Mouse (Mus musculus): ENCODE data around the gene Psmd4.
"Not testable (repeated sequence)": the region's sequence is repeated elsewhere in the genome, so short reads cannot be mapped to it uniquely, and the experiment has no call there.

Psmd4 gene

GRCm38 (mm10) chr3:95042166-95042837 lies at the start of gene Psmd4:
Gene Psmd4 (minus strand): TSS chr3:95042614.
- DNase-seq (ENCODE audit: low read depth) = peak; percentile 98

- no peak for DNase-seq (ENCODE audit: low read depth)
These were observed 45.7 kb upstream of the Psmd4 start for GRCm38 (mm10) chr3:95088071-95088470.

GRCm38 (mm10) chr3:95071606-95072005 lies 29.2 kb upstream of the Psmd4 start:
- DNase-seq (ENCODE audit: low read depth) = no peak

- DNase-seq (ENCODE audit: low read depth) = no peak
These were observed 24.2 kb upstream of the Psmd4 start for GRCm38 (mm10) chr3:95066570-95066969.

DNA sequence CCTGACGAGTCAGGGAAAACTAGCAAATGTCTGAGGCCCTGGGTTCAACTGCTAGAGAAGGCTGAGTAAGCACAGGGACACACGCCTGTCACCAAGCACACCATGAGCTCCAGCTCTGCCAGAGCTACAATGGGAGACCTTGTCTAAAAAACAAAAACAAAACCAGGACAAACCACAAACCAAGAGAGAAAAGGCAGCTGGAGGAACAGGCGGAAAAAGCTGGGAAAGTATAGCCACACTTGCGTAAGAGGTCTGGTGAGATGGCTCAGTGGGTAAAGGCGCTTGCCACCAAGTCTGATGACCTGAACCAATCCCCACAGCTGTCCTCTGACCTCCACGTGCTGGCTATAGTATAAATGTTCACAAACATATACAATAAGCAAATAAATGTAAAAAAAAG lies 23.7 kb upstream of the Psmd4 start:
- DNase-seq (ENCODE audit: low read depth) = no peak

- no peak for DNase-seq (ENCODE audit: low read depth)
These were observed 23.1 kb upstream of the Psmd4 start for GRCm38 (mm10) chr3:95065553-95065952.

DNA sequence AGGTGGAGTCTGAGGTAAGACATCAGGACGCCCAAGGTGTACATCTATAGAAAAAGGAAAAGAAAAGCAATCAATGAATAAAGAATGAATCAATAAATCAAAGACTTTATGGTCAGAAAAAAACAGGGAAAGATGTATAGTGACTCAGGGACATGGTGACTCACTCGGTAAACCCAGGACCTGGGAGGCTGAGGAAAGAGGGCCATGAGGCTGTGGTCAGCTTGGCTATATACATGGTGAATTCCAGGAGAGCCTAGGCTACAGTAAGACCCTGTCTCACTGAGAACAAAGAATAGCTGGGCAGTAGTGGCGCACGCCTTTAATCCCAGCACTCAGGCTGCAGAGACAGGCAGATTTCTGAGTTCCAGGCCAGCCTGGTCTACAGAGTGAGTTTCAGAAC lies 21.3 kb upstream of the Psmd4 start:
- no peak for DNase-seq (ENCODE audit: low read depth)

DNA sequence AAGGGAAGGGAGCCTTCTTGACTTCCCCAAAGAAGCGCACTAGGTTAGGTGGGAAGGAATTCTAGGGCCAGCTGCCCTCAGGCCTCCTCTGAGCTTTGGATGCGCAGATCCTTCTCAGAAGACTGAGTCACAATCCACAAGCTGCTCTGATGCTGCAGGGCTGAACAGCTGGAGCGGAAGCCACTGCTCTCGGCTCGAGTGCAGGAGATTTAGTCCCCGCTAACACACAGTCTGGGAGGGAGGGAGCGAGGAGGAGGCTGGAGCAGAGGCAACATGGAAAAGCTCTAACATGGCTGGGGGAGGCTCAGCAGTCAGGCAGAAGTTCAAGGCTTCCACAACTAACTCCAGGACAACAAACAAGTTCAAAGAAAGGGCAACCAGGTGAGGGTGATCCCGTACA lies 15.7 kb upstream of the Psmd4 start:
- no peak for DNase-seq (ENCODE audit: low read depth)

DNA sequence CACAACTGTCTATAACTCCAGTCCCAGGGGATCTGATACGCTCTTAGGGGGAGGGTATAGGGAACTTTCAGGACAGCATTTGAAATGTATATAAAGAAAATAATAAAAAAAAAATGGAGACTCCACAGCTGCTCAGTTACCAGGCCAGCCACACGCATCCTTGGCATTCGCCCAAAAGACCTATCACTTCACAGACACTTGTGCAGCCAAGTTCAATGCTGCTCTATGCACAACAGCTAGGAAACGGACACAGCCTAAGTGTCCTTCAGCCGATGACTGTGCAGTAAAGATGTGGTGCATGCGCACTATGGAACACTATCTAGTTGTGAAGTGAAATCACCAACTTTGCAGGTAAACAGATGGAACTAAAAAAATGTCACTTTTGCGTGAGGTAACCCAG lies 13.9 kb upstream of the Psmd4 start:
- DNase-seq (ENCODE audit: low read depth) = no peak

- no peak for DNase-seq (ENCODE audit: low read depth)
These were observed 12.3 kb upstream of the Psmd4 start for GRCm38 (mm10) chr3:95054481-95055260.

DNA sequence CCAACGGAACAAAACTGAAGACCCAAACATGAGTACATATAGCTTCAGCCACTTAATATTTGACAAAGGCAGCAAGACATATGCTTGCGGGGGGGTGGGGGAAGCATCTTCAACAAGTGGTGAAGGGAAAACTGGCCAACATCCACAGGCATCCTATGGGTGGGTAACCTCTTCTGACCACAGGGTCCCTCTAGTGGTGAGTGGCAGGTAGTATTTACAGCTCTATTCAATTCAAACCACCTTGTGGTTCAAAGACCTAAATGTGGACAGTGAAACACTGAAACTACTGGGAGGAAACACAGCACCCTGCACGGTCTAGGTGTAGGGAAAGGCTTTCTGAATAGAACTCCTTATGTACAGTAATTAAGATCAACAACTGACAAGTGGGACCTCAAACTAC lies 11.3 kb upstream of the Psmd4 start:
- DNase-seq (ENCODE audit: low read depth) = peak; percentile 81

GRCm38 (mm10) chr3:95052959-95053358 lies 10.5 kb upstream of the Psmd4 start:
- peak; percentile 86 for DNase-seq (ENCODE audit: low read depth)

DNA sequence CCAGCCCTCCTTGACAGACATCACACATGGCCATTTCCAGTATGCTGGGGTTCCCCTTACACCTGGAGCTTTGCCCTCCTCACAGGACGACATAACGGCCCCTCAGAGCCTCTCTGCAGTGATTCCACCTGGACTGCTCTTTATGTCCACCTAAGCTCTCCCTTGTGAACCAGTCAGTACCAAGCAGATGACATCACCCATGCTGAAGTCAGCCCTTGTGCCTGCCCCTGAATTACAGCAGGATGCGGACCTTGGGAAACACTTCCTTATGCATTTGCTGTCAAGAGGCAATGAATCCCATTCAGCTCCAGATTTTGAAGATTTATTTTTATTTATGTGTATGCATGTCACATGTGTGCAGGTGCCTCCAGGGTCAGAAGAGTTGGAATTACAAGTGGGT lies 5.5 kb upstream of the Psmd4 start:
- no peak for DNase-seq (ENCODE audit: low read depth)

DNA sequence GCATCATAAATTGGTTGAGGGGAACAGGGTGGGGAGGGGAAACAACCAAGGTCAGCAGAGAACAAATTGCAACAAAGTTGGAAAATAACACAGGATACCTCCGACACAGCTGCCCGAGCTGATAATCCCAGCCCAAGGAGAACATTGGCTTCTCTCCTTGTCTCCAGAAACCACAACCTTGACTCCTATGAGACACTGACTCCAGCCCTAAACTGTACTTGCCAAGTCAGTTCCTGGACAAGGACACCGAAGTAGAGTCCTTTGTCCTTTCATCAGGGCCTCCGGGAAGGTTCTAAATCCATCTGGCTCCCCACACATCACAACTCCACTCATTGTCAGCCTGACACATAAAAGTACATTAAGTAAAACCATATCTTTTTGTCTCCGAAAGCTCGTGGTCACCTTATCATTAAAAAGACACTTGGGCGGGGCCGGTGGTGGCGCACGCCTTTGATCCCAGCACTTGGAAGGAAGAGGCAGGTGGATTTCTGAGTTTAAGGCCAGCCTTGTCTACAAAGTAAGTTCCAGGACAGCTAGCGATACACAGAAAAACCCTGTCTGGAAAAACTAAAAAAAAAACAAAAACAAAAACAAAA lies 4.1 kb upstream of the Psmd4 start:
- no peak for DNase-seq (ENCODE audit: low read depth)

DNA sequence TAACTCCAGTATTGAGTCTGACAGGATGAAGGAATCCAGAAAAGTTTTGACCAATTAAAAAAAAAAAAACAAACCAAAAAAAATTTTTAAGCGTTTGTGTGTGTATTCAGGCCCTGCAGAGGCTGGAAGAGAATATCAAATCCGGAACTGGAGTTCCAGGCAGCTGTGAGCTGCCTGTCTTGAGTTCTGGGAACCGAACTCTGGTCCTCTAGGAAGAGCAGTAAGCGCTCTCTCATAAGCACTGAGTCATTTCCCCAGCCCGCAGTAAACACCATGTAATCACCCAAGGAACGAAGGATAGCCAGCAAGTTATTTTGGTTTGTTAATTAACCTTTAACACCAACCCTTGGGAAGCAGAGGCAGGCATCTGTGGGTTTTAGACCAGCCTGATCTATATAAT lies 837 bp upstream of the Psmd4 start:
- DNase-seq (ENCODE audit: low read depth) = no peak

DNA sequence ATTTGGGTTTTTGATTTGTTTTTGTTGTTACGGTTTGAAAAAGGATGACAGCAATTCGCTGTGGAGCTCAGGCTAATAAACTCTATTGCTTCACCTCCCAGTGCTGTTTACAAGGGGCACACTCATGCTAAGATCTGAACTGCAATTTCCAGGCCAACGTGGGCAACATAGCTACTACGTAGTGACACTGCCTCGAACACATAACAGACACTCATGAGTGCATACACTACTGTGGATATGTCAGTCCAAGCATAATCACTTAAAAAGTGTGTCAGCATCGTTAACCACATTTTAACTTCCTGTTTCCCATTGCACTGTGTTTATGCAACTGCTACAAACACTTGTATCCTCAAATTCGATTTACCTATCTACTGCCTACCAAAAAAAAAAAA lies 420 bp upstream of the Psmd4 start:
- DNase-seq (ENCODE audit: low read depth) = peak; percentile 78

DNA sequence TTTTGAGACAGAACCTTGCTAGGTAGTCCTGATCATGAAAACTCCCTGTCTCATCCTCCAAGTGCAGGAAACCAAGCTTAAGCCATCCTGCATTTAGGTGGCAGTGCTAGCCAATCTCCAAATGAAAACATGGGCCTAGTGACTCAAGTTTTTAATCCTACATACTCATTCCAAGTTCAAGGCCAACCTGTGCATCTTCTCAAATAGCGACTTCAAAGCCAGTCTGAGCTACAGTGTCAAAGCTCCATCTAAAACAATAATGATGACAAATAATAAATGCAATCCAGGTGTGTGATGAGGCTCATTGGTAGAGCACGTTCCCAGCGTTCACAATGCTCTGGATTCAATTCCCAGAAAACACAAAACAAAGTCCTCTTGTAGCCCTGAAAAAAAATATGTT lies 789 bp downstream of the Psmd4 start:
- DNase-seq (ENCODE audit: low read depth) = no peak

DNA sequence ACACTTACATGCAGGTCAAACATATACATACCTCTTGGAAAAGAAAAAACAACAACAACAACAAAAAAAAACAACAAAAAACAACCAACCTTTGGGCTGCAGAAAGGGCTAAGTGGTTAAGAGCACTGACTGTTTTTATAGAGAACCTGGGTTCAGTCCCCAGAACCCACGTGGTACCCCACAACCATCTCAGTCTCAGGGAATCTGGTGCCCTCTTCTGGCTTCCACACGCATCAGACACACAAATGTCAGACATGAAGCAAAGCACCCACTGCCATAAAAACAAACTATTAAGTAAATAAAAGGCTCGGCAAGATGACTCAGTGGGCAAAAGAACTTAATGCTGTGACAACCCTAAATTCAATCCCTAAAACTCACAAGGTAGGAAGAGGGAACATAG lies 12.5 kb downstream of the Psmd4 start:
- peak; percentile 64 for DNase-seq (ENCODE audit: low read depth)

DNA sequence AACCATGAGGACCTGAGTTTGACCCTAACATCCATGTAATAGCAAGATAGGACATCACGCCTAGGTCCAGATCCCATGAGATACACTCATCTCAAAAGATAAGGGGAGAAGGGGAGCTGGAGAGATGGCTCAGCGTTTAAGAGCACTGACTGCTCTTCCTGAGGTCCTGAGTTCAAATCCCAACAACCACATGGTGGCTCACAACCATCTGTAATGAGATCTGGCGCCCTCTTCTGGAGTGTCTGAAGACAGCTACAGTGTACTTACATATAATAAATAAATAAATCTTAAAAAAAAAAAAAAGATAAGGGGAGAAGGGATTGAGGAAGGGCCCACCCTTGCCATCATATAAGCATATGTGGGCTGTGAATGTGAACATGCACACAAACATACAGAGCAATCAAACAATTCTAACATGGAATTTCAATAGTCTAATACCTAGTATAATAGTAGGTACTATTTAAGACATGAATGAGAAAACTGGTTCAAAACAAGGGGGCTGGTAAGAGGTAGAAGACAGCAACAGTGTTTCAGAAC lies 13.1 kb downstream of the Psmd4 start:
- not testable (repeated sequence) for DNase-seq (ENCODE audit: low read depth)

GRCm38 (mm10) chr3:95028603-95029002 lies 13.8 kb downstream of the Psmd4 start:
- DNase-seq (ENCODE audit: low read depth) = peak; percentile 74

DNA sequence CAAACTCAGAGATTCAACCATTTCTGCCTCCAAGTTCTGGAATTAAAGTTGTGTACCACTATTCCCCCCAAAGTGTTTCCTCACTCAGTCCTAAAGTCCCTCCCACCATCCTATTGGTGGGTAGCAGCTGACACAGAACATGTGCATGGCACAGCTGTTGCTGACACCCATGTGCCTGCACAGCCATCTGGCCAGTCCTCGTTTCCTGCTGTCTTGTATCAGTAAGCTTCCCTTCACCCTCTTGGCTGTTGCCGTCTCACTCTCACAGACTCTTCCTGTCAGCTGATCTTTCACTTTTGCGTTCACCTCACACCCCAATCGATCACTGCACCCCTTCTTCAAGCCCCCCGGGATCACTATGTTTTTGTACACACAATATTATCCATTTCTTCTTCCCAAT lies 14.7 kb downstream of the Psmd4 start:
- DNase-seq (ENCODE audit: low read depth) = peak; percentile 65

GRCm38 (mm10) chr3:95027057-95027645 lies 15.3 kb downstream of the Psmd4 start:
- no peak for DNase-seq (ENCODE audit: low read depth)

GRCm38 (mm10) chr3:95025202-95025601 lies 17.2 kb downstream of the Psmd4 start:
- no peak for DNase-seq (ENCODE audit: low read depth)
